Mouse (Mus musculus) neural tube, embryonic 11.5 days (tissue): ENCODE measurements at regions not wholly inside any gene's neighbourhood (a gene's known extent, or its start where the extent isn't known, plus 50 kb on each side); places are given as distances from the start of the nearest gene placed in this dataset.

Source experiments
- ATAC-seq: fragments of 200-750 bp; cut with Nextera tagmentation; 2 replicates; pipeline ENCODE4 v1.8.0; 2017; ENCODE audit warnings: moderate number of reproducible peaks, mild to moderate bottlenecking, moderate TSS enrichment, moderate library complexity; ENCODE audit not compliant: insufficient read depth, low FRiP score, low TSS enrichment
- DNase-seq: peaks from one replicate; pipeline ENCODE4 v3.0.0-alpha.2; 2015; ENCODE audit warnings: low spot score
- H3K27ac ChIP-seq: fragments of 300-500 bp; sonication (generic); 2 replicates; pipeline ENCODE4 v1.5.1; 2014; ENCODE audit warnings: low read depth, mild to moderate bottlenecking, low read length
- H3K27me3 ChIP-seq: fragments of 300-500 bp; sonication (generic); 2 replicates; pipeline ENCODE4 v1.6.1; 2014; ENCODE audit warnings: mild to moderate bottlenecking, low read length, mixed read lengths; ENCODE audit not compliant: control insufficient read depth, insufficient read depth
- H3K36me3 ChIP-seq: fragments of 300-500 bp; sonication (generic); 2 replicates; pipeline ENCODE4 v1.6.1; 2014; ENCODE audit warnings: mild to moderate bottlenecking, low read length, moderate library complexity, mixed read lengths; ENCODE audit not compliant: control insufficient read depth, insufficient read depth
- H3K4me1 ChIP-seq: fragments of 300-500 bp; sonication (generic); 2 replicates; pipeline ENCODE4 v1.6.1; 2014; ENCODE audit warnings: low read length, mixed read lengths; ENCODE audit not compliant: control insufficient read depth, insufficient read depth
- H3K4me2 ChIP-seq: fragments of 300-500 bp; sonication (generic); 2 replicates; pipeline ENCODE4 v1.6.1; 2014; ENCODE audit warnings: low read depth, mild to moderate bottlenecking, moderate library complexity
- H3K4me3 ChIP-seq: fragments of 300-500 bp; sonication (generic); 2 replicates; pipeline ENCODE4 v1.5.1; 2014; ENCODE audit warnings: low read depth, low read length
- H3K9ac ChIP-seq: fragments of 300-500 bp; sonication (generic); 2 replicates; pipeline ENCODE4 v1.6.1; 2014; ENCODE audit warnings: mild to moderate bottlenecking, low read length
- H3K9me3 ChIP-seq: fragments of 300-500 bp; sonication (generic); 2 replicates; pipeline ENCODE4 v1.6.1; 2016; ENCODE audit warnings: low read length; ENCODE audit not compliant: control insufficient read depth
- WGBS: fragments of 180-500 bp; shearing (Covaris S2); extraction: QIAGEN DNeasy Blood & Tissue Kit; methylation state at CpG from one replicate; pipeline ENCODE4 v1.1.7; 2014; 5-methylcytosine and 5-hydroxymethylcytosine counted together

DNA sequence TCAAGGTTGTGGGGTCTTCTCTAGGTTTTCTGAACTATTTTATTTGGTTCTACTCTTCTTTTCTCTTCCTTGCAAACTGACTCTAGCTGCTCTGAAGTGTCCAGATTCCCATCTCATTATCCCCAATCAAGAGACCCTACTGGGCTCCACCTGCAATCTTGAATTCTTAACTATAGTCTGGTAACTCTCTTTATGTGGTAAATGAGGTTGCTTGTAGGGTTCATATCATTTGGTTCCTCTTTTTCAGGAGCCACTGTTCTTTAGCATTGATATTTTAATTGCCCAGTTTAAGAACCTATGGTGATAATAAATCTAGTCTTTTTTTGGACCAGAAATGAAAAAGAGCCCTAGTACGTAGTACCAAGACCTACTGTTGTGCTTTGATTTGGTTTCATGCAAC, 90.7 kb downstream of the Plk2 start:
- no peaks in the 10 kb centered on the region for H3K27me3 ChIP-seq
- no peak overlapping the region for H3K4me3 ChIP-seq
- H3K9ac ChIP-seq, result no peak overlapping the region
- 90% methylated on average over 1 of the region's 1 CpGs for WGBS
- H3K4me2 ChIP-seq, result no peak overlapping the region
- no peak overlapping the region for H3K27ac ChIP-seq
- H3K4me1 ChIP-seq, result no peaks in the 10 kb centered on the region
- ATAC-seq (no peak), DNase-seq (no peak)
- no peaks in the 10 kb centered on the region for H3K36me3 ChIP-seq
- no peaks in the 10 kb centered on the region for H3K9me3 ChIP-seq

DNA sequence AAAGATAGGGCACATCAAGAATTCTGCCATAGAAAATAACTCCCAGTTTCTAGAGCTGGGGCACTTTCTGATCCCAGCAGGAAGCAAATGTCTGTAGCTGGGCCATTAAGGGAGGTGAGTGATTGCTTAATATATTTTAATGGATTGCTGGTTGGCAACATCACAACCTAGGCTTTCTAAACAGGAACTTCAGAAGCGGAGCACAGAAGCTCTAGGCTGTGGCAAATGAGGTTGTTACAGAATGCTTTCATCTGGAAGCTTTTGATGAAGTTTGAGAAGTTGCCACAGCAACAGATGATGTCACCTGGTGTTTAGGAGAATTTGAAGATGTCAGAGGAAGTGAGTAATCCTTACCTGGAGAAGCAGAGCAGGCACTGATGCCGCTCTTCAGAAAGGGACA, 95.3 kb downstream of the Plk2 start:
- no peaks in the 10 kb centered on the region for H3K4me1 ChIP-seq
- DNase-seq (no peak), ATAC-seq (no peak)
- H3K4me3 ChIP-seq, result no peak overlapping the region
- H3K9ac ChIP-seq, result no peak overlapping the region
- no peaks in the 10 kb centered on the region for H3K36me3 ChIP-seq
- WGBS, result 73% methylated on average over 2 of the region's 2 CpGs
- H3K4me2 ChIP-seq, result no peak overlapping the region
- no peaks in the 10 kb centered on the region for H3K27me3 ChIP-seq
- no peak overlapping the region for H3K27ac ChIP-seq
- no peaks in the 10 kb centered on the region for H3K9me3 ChIP-seq

DNA sequence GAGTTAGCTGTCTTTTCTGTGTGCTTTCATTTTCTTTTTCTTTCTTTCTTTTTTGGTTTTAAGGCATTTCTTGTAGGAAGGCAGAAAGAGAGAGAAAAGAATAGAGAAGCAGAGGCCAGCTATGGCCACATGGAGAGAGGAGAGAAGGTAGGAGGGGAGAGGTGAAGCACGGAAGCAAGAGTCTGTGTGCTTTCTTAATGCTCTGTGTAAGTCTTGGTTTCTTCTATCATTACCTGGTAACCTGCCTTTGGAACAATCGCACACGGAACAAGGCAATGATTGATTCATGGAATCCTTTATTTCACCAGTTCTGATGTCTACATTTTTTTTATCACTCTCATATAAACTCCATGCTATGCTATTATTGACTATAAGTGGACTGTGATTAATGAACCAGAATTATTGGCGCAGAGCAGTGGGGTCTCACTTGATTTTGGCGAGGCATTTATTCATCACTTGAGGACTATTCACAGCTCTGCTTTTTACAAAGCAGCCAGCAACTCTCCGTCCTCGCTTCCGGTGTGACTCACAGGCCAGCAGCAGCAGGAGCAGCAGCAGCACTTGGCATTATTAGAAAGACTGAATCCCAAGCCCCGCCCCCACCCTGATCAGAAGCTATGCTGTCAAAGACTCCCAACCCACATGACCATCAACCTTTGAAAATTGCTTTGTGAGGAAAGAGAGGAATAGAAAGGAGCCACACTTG, 97.6 kb downstream of the Plk2 start:
- H3K4me1 ChIP-seq, result no peaks in the 10 kb centered on the region
- WGBS, result 57% methylated on average over 9 of the region's 9 CpGs
- no peak overlapping the region for H3K4me3 ChIP-seq
- no peaks in the 10 kb centered on the region for H3K27me3 ChIP-seq
- H3K9me3 ChIP-seq, result no peaks in the 10 kb centered on the region
- no peak overlapping the region for H3K4me2 ChIP-seq
- H3K27ac ChIP-seq, result no peak overlapping the region
- DNase-seq, result peak; percentile 59
- no peaks in the 10 kb centered on the region for H3K36me3 ChIP-seq
- no peak overlapping the region for H3K9ac ChIP-seq
- ATAC-seq, result peak; percentile 77

DNA sequence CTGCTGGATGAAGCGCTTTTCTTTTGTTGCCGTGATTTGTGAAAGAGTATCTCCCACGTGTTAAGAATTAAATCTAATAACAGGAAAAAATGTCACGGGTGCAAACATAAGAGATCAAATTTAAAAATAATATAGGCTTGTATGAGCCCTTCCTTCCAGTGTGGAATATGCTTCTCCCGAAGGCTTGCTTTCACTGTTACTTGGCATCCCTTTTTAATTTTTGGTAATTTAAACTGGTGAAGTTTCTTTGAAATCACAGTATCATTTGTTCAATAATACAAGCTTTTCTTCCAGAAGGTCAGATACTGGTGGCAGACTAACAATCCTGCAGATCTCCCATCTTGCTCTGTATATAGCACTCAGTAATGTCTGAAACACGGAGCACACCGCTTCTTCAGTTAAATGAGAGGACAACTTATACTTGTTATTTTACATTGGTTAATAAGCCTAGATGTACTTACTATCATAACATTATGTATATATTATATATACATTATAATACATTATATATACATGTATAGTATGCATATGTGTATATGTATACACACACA, 98.2 kb downstream of the Plk2 start:
- 86% methylated on average over 7 of the region's 7 CpGs for WGBS
- Histone ChIP-seq H3K36me3 (no peaks in the 10 kb centered on the region), H3K9ac (no peak overlapping the region), H3K4me3 (no peak overlapping the region), H3K4me1 (no peaks in the 10 kb centered on the region), H3K4me2 (no peak overlapping the region), H3K27me3 (no peaks in the 10 kb centered on the region), H3K9me3 (no peaks in the 10 kb centered on the region), H3K27ac (no peak overlapping the region)
- ATAC-seq (no peak), DNase-seq (no peak)

DNA sequence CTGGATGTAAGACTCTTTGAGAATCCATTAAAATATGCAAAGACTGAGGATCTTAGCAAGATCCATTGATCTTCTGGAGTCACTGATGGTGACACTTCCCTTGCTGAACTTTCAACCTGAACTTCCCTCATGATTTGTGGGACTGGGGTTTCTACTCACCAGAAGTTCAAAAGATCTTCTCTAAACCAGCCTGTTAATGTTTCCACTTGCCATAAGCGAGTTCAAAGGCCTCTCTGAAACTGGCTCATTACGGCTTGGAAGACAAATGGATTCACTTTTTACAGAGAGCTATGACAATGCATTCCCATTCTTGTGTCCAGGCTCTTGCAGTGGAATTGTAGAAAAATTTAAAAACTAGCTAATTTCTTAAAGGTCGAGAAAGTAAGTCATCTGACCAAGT, 102.6 kb downstream of the Plk2 start:
- 86% methylated on average over 3 of the region's 3 CpGs for WGBS
- no peak for ATAC-seq
- H3K27me3 ChIP-seq, result no peaks in the 10 kb centered on the region

DNA sequence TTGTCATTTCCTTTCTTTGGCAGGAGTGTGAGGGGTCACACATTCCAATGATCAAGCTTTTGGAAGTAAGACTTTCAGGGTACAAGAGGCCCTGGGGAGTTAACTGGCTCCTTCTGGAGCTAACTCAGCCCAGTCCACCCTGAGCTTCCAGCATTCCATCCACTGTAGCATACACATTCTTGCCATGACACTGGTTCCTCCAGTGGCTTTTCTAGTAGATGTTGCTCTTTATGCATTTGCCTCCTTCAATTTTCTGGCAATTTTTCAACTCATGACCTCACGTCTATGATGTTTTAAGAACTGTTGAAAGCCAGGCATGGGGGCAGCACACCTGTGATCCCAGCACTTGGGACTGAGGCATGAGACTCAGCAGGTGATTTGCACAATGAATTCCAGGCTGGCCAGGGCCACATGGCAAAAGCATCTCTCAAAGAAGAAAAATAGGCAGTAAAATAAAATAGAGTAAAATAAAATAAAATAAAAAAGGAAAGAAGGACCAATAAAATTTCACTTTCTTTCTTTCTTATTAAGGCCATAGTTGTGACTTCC, 113.0 kb downstream of the Plk2 start:
- Histone ChIP-seq H3K27ac (no peak overlapping the region), H3K4me2 (no peak overlapping the region), H3K9ac (no peak overlapping the region), H3K36me3 (no peaks in the 10 kb centered on the region), H3K9me3 (no peaks in the 10 kb centered on the region), H3K4me3 (no peak overlapping the region), H3K27me3 (no peaks in the 10 kb centered on the region), H3K4me1 (no peaks in the 10 kb centered on the region)
- DNase-seq (no peak), ATAC-seq (no peak)
- WGBS, result 70% methylated on average over 1 of the region's 1 CpGs

More for the DNA sequence above, 102.6 kb downstream of the Plk2 start:
- DNase-seq, result no peak
- no peaks in the 10 kb centered on the region for H3K36me3 ChIP-seq
- H3K9me3 ChIP-seq, result no peaks in the 10 kb centered on the region
- H3K4me2 ChIP-seq, result no peak overlapping the region
- no peak overlapping the region for H3K4me3 ChIP-seq
- H3K27ac ChIP-seq, result no peak overlapping the region
- H3K4me1 ChIP-seq, result no peaks in the 10 kb centered on the region
- H3K9ac ChIP-seq, result no peak overlapping the region

DNA sequence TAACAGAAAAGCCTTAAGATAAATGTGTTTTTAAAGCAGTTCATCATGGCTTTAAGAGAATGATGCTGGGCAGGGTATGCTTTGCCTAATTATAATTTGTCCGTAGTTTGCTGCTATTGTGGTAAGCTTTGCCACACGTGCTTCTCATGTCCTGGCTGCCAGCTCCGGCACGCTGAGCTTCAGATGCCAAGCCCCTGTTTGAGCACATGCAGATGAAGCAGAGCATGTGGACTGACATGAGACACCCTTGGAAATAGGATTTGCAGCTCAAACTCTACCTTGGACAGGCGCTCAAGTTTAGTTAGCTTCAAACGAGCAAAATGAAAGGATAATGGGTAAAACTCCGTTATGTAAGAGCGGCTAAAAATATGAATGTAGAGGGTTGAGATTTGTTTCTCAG, 123.1 kb downstream of the Plk2 start:
- H3K9ac ChIP-seq, result no peak overlapping the region
- no peaks in the 10 kb centered on the region for H3K9me3 ChIP-seq
- H3K27ac ChIP-seq, result no peak overlapping the region
- DNase-seq, result no peak
- no peak for ATAC-seq
- no peak overlapping the region for H3K4me2 ChIP-seq
- WGBS, result 93% methylated on average over 8 of the region's 8 CpGs
- H3K4me3 ChIP-seq, result no peak overlapping the region
- H3K36me3 ChIP-seq, result no peaks in the 10 kb centered on the region
- H3K4me1 ChIP-seq, result no peaks in the 10 kb centered on the region
- H3K27me3 ChIP-seq, result no peaks in the 10 kb centered on the region

DNA sequence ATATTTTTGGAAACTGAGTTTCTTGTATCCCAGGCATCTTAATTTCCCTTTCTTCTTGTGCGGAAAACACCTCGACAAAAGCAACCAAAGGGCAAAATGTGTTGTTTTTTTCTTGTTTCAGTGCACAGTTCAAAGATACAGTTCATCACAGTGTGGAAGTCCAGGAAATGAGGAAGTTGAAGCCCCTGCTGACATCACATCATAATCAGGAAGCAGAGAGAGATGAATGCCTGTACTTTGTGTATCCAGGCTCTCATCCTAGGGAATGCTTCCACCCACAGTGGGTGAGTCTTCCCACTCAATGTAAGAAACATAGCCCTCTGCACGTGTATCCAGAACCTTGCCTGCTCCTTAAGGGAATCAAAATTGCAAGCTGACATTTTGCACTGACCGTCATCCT, 128.1 kb downstream of the Plk2 start:
- Histone ChIP-seq H3K36me3 (no peaks in the 10 kb centered on the region), H3K9ac (no peak overlapping the region), H3K4me2 (no peak overlapping the region), H3K4me3 (no peak overlapping the region), H3K9me3 (no peaks in the 10 kb centered on the region), H3K27ac (no peak overlapping the region), H3K27me3 (no peaks in the 10 kb centered on the region), H3K4me1 (no peaks in the 10 kb centered on the region)
- DNase-seq (no peak), ATAC-seq (no peak)
- WGBS, result 92% methylated on average over 4 of the region's 4 CpGs

DNA sequence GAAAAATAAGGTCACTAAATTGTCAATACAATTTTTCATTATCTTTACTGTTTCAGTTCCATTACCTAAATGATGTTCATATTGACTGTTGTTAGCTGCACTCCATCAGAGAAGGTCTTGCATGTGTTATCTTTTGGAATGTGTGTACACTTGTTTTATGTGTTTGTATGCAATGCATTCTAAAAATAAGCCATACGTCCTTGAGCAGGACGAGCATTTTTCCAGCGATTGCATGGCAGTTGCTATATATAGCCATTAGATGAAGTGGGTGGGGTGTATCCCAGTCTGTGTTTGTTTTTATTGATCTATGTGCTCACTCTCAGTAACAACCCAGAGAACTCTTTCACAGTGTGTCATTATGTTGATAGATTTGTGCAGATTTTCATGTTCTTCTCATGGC, 132.8 kb downstream of the Plk2 start:
- H3K27me3 ChIP-seq, result no peaks in the 10 kb centered on the region
- no peak overlapping the region for H3K4me3 ChIP-seq
- 85% methylated on average over 3 of the region's 3 CpGs for WGBS
- no peaks in the 10 kb centered on the region for H3K36me3 ChIP-seq
- H3K27ac ChIP-seq, result no peak overlapping the region
- no peak for ATAC-seq
- no peak for DNase-seq
- no peaks in the 10 kb centered on the region for H3K4me1 ChIP-seq
- H3K9me3 ChIP-seq, result no peaks in the 10 kb centered on the region
- no peak overlapping the region for H3K9ac ChIP-seq
- no peak overlapping the region for H3K4me2 ChIP-seq
